Mouse (Mus musculus): Measurements from ENCODE around the gene Gjb1.

Gene Gjb1

GRCm38 (mm10) chrX:101418946-101419724 is 43.0 kb downstream of the Gjb1 start:
- DNase-seq (ENCODE audit: low spot score): peak; percentile 9

GRCm38 (mm10) chrX:101419725-101420699 is 43.8 kb downstream of the Gjb1 start:
- DNase-seq (ENCODE audit: low spot score): peak; percentile 70

- no peak for DNase-seq (ENCODE audit: low spot score)
Measured at GRCm38 (mm10) chrX:101420700-101421095, 44.5 kb downstream of the Gjb1 start, which contains the start of gene Zmym3. TSS of gene Zmym3 (minus strand) at chrX:101420849.

GRCm38 (mm10) chrX:101423462-101423861 is 47.3 kb downstream of the Gjb1 start:
- no peak for DNase-seq (ENCODE audit: low spot score)

GRCm38 (mm10) chrX:101427774-101428173 is 51.6 kb downstream of the Gjb1 start:
- no peak for DNase-seq (ENCODE audit: low spot score)

GRCm38 (mm10) chrX:101428785-101429141 is 52.6 kb downstream of the Gjb1 start:
- DNase-seq (ENCODE audit: low spot score): no peak

GRCm38 (mm10) chrX:101429142-101429949 is 53.2 kb downstream of the Gjb1 start, which contains the start of gene Nono:
TSS of gene Nono (plus strand) at chrX:101429318.
- DNase-seq (ENCODE audit: low spot score): peak; percentile 39

- DNase-seq (ENCODE audit: low spot score): no peak
Measured at GRCm38 (mm10) chrX:101429976-101430375, 53.8 kb downstream of the Gjb1 start.

Measured in ovary, postnatal 10 days (tissue).